In the genomic region with DNA sequence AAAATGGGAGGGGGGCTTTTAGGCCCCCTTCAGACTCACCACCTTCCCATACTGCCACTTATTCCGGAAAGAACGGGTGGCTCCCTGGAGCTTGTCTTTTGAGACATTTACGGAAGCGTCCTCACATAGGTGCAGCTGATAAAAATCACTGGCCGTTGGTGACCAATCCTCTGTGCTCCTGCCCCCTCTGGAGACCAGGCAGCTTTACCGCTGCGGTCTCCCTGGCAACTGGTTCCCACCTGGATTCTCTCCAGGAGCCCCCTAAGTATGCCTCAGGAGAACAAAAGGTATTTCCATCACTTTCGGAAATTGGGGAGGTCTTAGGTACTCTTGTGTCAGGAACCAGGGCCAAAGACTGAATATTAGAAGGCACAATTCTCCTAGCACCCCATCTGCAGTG, we compare ENCODE assay signal across 16 mouse cellular contexts.
DNase-seq lines count a peak whose midpoint lies in the region; ATAC-seq lines count a peak whose summit lies in the region.
"Had no signal": no experiment of that assay in that cellular context is flagged by ENCODE, and none has a peak within 500 bp of the region (broad histone marks: within the 10 kb centered on the region; RNA-seq: fewer than 3 reads in every experiment).

No protein-coding gene starts in this region.

- H3K4me1 ChIP-seq in forebrain, embryonic 13.5 days: peaks cover 29% of the 10 kb centered on the region
- peaks cover 20% of the 10 kb centered on the region for H3K4me1 ChIP-seq in forebrain, embryonic 10.5 days
- peaks cover 21% of the 10 kb centered on the region for H3K4me1 ChIP-seq in neural tube, embryonic 15.5 days
- H3K4me1 ChIP-seq in hindbrain, embryonic 16.5 days (ENCODE audit: control insufficient read depth, insufficient read depth, low read depth, low read length): peaks cover 19% of the 10 kb centered on the region

- no peak for ATAC-seq in forebrain, embryonic 13.5 days
- ATAC-seq in neural tube, embryonic 15.5 days (ENCODE audit: low FRiP score): peak; percentile 43; the same call in 1 of the 2 replicates
- ATAC-seq in hindbrain, embryonic 16.5 days: no peak
- ATAC-seq: intestine, embryonic 15.5 days had no signal

- 22% methylated on average over 8 of the region's 8 CpGs for WGBS in forebrain, embryonic 13.5 days
- 33% methylated on average over 8 of the region's 8 CpGs for WGBS in forebrain, embryonic 10.5 days
- WGBS in neural tube, embryonic 15.5 days: 25% methylated on average over 8 of the region's 8 CpGs
- 24% methylated on average over 8 of the region's 8 CpGs for WGBS in hindbrain, embryonic 16.5 days

- no peak for DNase-seq in forebrain, embryonic 10.5 days (ENCODE audit: extremely low spot score, low spot score)
- DNase-seq in neural tube, embryonic 10.5 days (ENCODE audit: extremely low spot score, low spot score): no peak
- no peak for DNase-seq in spleen, postnatal 4 days (ENCODE audit: low spot score in 2 of 2)
- no peak for DNase-seq in kidney, postnatal 4 days
- DNase-seq: gastrocnemius, postnatal 25 days; heart, adult 2 months; heart, postnatal 36 days; liver, embryonic 13.5 days; lung, embryonic 14.5 days; lung, postnatal 4 days; thymus, postnatal 25 days had no signal

- H3K9ac ChIP-seq in forebrain, embryonic 13.5 days: no peak overlapping the region
- H3K9ac ChIP-seq in neural tube, embryonic 15.5 days (replicated peaks): no peak overlapping the region
- peak overlapping the region; percentile 32 for H3K9ac ChIP-seq in hindbrain, embryonic 16.5 days (ENCODE audit: low read depth, low read length)
- H3K9ac ChIP-seq: intestine, embryonic 15.5 days; liver, embryonic 13.5 days; lung, embryonic 14.5 days had no signal

- no peaks in the 10 kb centered on the region for H3K36me3 ChIP-seq in forebrain, embryonic 13.5 days (ENCODE audit: poor library complexity, severe bottlenecking)
- H3K36me3 ChIP-seq in forebrain, embryonic 10.5 days (replicated peaks): no peaks in the 10 kb centered on the region
- no peaks in the 10 kb centered on the region for H3K36me3 ChIP-seq in neural tube, embryonic 15.5 days
- H3K36me3 ChIP-seq in hindbrain, embryonic 16.5 days (ENCODE audit: control insufficient read depth, insufficient read depth, low read length): no peaks in the 10 kb centered on the region
- H3K36me3 ChIP-seq: intestine, embryonic 15.5 days; limb, embryonic 13.5 days; liver, embryonic 13.5 days had no signal

- 0 out of 2 replicates have a peak overlapping the region, but pooled peaks have one; percentile 55 for H3K4me2 ChIP-seq in forebrain, embryonic 13.5 days
- H3K4me2 ChIP-seq in neural tube, embryonic 15.5 days: no peak overlapping the region
- H3K4me2 ChIP-seq in hindbrain, embryonic 16.5 days (ENCODE audit: low read length): 0 out of 2 replicates have a peak overlapping the region, but pooled peaks have one; percentile 19
- H3K4me2 ChIP-seq: liver, embryonic 13.5 days had no signal

- no peaks in the 10 kb centered on the region for H3K9me3 ChIP-seq in forebrain, embryonic 13.5 days (replicated peaks)
- no peaks in the 10 kb centered on the region; the same call in 1 of the 2 replicates for H3K9me3 ChIP-seq in forebrain, embryonic 10.5 days
- H3K9me3 ChIP-seq in neural tube, embryonic 15.5 days (replicated peaks): no peaks in the 10 kb centered on the region
- H3K9me3 ChIP-seq in hindbrain, embryonic 16.5 days (ENCODE audit: control insufficient read depth, low read length): no peaks in the 10 kb centered on the region
- H3K9me3 ChIP-seq: intestine, embryonic 15.5 days; limb, embryonic 13.5 days; liver, embryonic 13.5 days had no signal

- H3K27me3 ChIP-seq in forebrain, embryonic 13.5 days: no peaks in the 10 kb centered on the region
- H3K27me3 ChIP-seq in forebrain, embryonic 10.5 days (ENCODE audit: poor library complexity, severe bottlenecking): peaks cover 43% of the 10 kb centered on the region
- H3K27me3 ChIP-seq in neural tube, embryonic 15.5 days (replicated peaks): no peaks in the 10 kb centered on the region
- H3K27me3 ChIP-seq in hindbrain, embryonic 16.5 days (replicated peaks; ENCODE audit: control insufficient read depth, insufficient read depth, low read length): no peaks in the 10 kb centered on the region

- H3K4me3 ChIP-seq in forebrain, embryonic 13.5 days: no peak overlapping the region
- no peak overlapping the region for H3K4me3 ChIP-seq in forebrain, embryonic 10.5 days
- H3K4me3 ChIP-seq in neural tube, embryonic 15.5 days (replicated peaks): no peak overlapping the region
- no peak overlapping the region for H3K4me3 ChIP-seq in hindbrain, embryonic 16.5 days (ENCODE audit: low read length)
- H3K4me3 ChIP-seq: heart, adult 2 months; limb, embryonic 13.5 days; liver, embryonic 13.5 days had no signal

- peak overlapping the region; percentile 68; the same call in 1 of the 2 replicates for H3K27ac ChIP-seq in forebrain, embryonic 13.5 days
- no peak overlapping the region for H3K27ac ChIP-seq in forebrain, embryonic 10.5 days
- H3K27ac ChIP-seq in neural tube, embryonic 15.5 days (replicated peaks): no peak overlapping the region
- H3K27ac ChIP-seq in hindbrain, embryonic 16.5 days (ENCODE audit: low read depth, low read length): peak overlapping the region; percentile 35; the same call in 1 of the 2 replicates
- H3K27ac ChIP-seq: heart, adult 2 months; intestine, embryonic 15.5 days; limb, embryonic 13.5 days; liver, embryonic 13.5 days had no signal

Comparison
In these comparisons a context has a peak if more than half of its experiments do, and no peak if none do; other contexts are left out.
1. H3K27ac ChIP-seq: peak in forebrain, embryonic 13.5 days (single experiment) and hindbrain, embryonic 16.5 days (single experiment); none in forebrain, embryonic 10.5 days (single experiment) and neural tube, embryonic 15.5 days (single experiment).